Mouse (Mus musculus) limb, embryonic 11.5 days (tissue): Measurements from ENCODE around the gene Inpp4b. TPM values are rescaled to one million over a fixed set of nuclear protein-coding genes. Genes with fewer than 3 reads are reported as not detected.

ENCODE experiments used
- ATAC-seq: fragments of 200-750 bp; cut with Nextera tagmentation; 2 replicates; pipeline ENCODE4 v1.8.0; 2017; ENCODE audit warnings: low read depth; ENCODE audit not compliant: insufficient number of reproducible peaks, low FRiP score, low TSS enrichment
- DNase-seq: peaks from one replicate; pipeline ENCODE4 v3.0.0-alpha.2; 2015; ENCODE audit warnings: low spot score
- H3K27ac ChIP-seq: fragments of 300-500 bp; sonication (generic); replicated peaks from 2 replicates; pipeline ENCODE4 v1.5.1; 2014; ENCODE audit warnings: low read depth, mild to moderate bottlenecking, low read length
- H3K27me3 ChIP-seq: fragments of 300-500 bp; sonication (generic); 2 replicates; pipeline ENCODE4 v1.6.1; 2014; ENCODE audit warnings: mild to moderate bottlenecking, low read length, mixed read lengths; ENCODE audit not compliant: control insufficient read depth, insufficient read depth
- H3K36me3 ChIP-seq: fragments of 300-500 bp; sonication (generic); 2 replicates; pipeline ENCODE4 v1.6.1; 2014; ENCODE audit warnings: mild to moderate bottlenecking, low read length, moderate library complexity, mixed read lengths; ENCODE audit not compliant: control insufficient read depth, insufficient read depth
- H3K4me1 ChIP-seq: fragments of 300-500 bp; sonication (generic); 2 replicates; pipeline ENCODE4 v1.6.1; 2014; ENCODE audit warnings: low read length, mixed read lengths; ENCODE audit not compliant: control insufficient read depth, insufficient read depth
- H3K4me2 ChIP-seq: fragments of 300-500 bp; sonication (generic); 2 replicates; pipeline ENCODE4 v1.6.1; 2014; ENCODE audit warnings: low read depth, mild to moderate bottlenecking, moderate library complexity; ENCODE audit not compliant: severe bottlenecking
- H3K4me3 ChIP-seq: fragments of 300-500 bp; sonication (generic); 2 replicates; pipeline ENCODE4 v1.5.1; 2014; ENCODE audit warnings: low read depth, low read length
- H3K9ac ChIP-seq: fragments of 300-500 bp; sonication (generic); 2 replicates; pipeline ENCODE4 v1.6.1; 2014; ENCODE audit warnings: mild to moderate bottlenecking, low read length
- H3K9me3 ChIP-seq: fragments of 300-500 bp; sonication (generic); 2 replicates; pipeline ENCODE4 v1.6.1; 2016; ENCODE audit warnings: low read length; ENCODE audit not compliant: control insufficient read depth
- WGBS: fragments of 180-500 bp; shearing (Covaris S2); extraction: QIAGEN DNeasy Blood & Tissue Kit; methylation state at CpG from one replicate; pipeline ENCODE4 v1.1.7; 2014; 5-methylcytosine and 5-hydroxymethylcytosine counted together
- polyA plus RNA-seq: library from polyadenylated mRNA; unstranded; fragments of >200 nt; fragmentation: Nextera tagmentation; extraction: Ambion mirVana; gene quantifications from 2 replicates; pipeline ENCODE4 v1.2.1, GENCODE M21; 2014

Inpp4b gene
- 8.8 and 16.1 TPM in 2 replicates for polyA plus RNA-seq

- no peaks in the 10 kb centered on the region for H3K27me3 ChIP-seq
- H3K9ac ChIP-seq: peak within 1 kb of the TSS; percentile 35; the same call in 1 of the 2 replicates
- H3K4me3 ChIP-seq: peak within 1 kb of the TSS; percentile 54
- H3K27ac ChIP-seq: no peak within 1 kb of the TSS
- H3K9me3 ChIP-seq: no peaks in the 10 kb centered on the region
- no peaks in the 10 kb centered on the region for H3K4me1 ChIP-seq
- H3K36me3 ChIP-seq: no peaks in the 10 kb centered on the region
- under 1% methylated on average over 46 of the region's 46 CpGs for WGBS
- H3K4me2 ChIP-seq: peak within 1 kb of the TSS; percentile 96
- peak; percentile 62 for DNase-seq
- ATAC-seq: peak; percentile 49; the same call in 1 of the 2 replicates
These were observed at the start of gene Inpp4b for GRCm38 (mm10) chr8:81342236-81342998. TSS of gene Inpp4b (plus strand) at chr8:81342556.

GRCm38 (mm10) chr8:81335250-81335649, 7.1 kb upstream of the Inpp4b start:
- Histone ChIP-seq H3K36me3 (no peaks in the 10 kb centered on the region), H3K4me1 (no peaks in the 10 kb centered on the region), H3K4me3 (no peak overlapping the region), H3K27me3 (no peaks in the 10 kb centered on the region), H3K4me2 (no peak overlapping the region), H3K27ac (no peak overlapping the region), H3K9ac (no peak overlapping the region), H3K9me3 (no peaks in the 10 kb centered on the region)
- ATAC-seq: no peak
- 77% methylated on average over 2 of the region's 2 CpGs for WGBS
- no peak for DNase-seq

DNA sequence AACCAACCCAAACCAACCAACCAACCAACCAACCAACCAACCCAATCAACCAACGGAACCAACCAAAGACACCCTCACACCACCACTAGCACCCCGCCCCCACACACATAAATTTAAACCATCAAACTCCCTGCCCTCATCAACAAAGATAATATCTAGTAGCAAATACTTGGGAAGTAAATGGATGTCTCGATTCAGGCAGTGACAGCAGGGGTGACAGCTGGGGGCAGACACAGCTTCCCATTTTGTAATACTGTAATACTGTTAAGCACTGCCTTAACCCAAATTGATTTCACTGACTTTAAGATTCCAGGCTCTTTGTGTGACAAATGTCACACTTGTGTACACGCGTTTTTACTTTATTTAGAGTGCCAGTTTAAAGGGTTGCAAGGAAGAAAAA, 1.2 kb upstream of the Inpp4b start:
- Histone ChIP-seq H3K4me3 (peak overlapping the region; percentile 54; the same call in 1 of the 2 replicates), H3K36me3 (no peaks in the 10 kb centered on the region), H3K4me1 (no peaks in the 10 kb centered on the region), H3K9me3 (no peaks in the 10 kb centered on the region), H3K9ac (no peak overlapping the region), H3K27ac (no peak overlapping the region), H3K27me3 (no peaks in the 10 kb centered on the region), H3K4me2 (peak overlapping the region; percentile 96; the same call in 1 of the 2 replicates)
- 55% methylated on average over 5 of the region's 5 CpGs for WGBS
- DNase-seq (no peak), ATAC-seq (no peak)

GRCm38 (mm10) chr8:81341591-81342235, 643 bp upstream of the Inpp4b start:
- ATAC-seq (peak; percentile 86), DNase-seq (peak; percentile 84)
- H3K4me3 ChIP-seq: peak overlapping the region; percentile 54
- H3K9ac ChIP-seq: no peak overlapping the region
- WGBS: under 1% methylated on average over 17 of the region's 23 CpGs
- H3K4me2 ChIP-seq: peak overlapping the region; percentile 96
- H3K4me1 ChIP-seq: no peaks in the 10 kb centered on the region
- no peak overlapping the region for H3K27ac ChIP-seq
- no peaks in the 10 kb centered on the region for H3K27me3 ChIP-seq
- no peaks in the 10 kb centered on the region for H3K9me3 ChIP-seq
- no peaks in the 10 kb centered on the region for H3K36me3 ChIP-seq

DNA sequence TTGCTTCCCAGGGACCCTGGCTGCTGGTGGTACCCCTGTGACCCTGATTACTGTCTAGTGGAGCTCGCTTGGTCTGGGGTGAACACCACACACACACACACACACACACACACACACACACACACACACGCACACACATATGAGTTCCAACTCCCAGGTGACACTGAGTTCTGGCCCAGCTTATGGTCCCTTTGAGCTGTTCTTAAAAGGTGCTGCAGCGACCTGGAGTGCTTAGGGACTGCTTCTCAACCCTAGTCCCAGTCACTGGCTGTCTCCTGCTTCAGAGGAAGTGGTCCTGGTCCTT, 595 bp downstream of the Inpp4b start:
- Histone ChIP-seq H3K27ac (no peak overlapping the region), H3K9ac (no peak overlapping the region), H3K27me3 (no peaks in the 10 kb centered on the region), H3K36me3 (no peaks in the 10 kb centered on the region), H3K4me2 (peak overlapping the region; percentile 96), H3K4me3 (peak overlapping the region; percentile 54), H3K4me1 (no peaks in the 10 kb centered on the region), H3K9me3 (no peaks in the 10 kb centered on the region)
- DNase-seq: peak; percentile 22
- 12% methylated on average over 3 of the region's 3 CpGs for WGBS
- no peak; the same call in 1 of the 2 replicates for ATAC-seq

DNA sequence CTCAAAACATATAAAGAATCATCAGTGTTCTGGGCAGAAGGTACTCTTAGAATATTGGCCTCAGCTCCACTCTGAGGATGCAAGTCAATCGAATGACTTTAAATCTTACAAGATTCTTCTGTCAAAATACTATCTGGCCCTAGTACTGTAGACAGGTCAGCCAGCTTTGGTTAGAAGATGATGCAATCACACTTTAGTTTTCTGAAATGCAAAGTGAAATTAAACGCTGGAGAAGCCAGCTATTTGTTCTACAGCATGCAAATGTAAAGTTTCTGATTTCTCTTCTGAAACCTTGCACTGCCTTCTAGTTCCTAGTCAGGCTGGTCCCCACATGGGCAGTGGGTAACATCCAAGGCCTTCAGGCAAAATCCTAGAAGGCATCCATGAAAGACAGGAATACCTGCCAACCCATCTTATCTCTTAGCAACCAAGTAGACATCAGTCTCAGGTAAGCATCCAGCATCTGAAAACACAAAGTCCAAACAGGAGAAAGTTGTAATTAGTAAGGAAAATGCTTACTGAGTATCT, 2.9 kb downstream of the Inpp4b start:
- Histone ChIP-seq H3K4me2 (no peak overlapping the region), H3K27ac (no peak overlapping the region), H3K9ac (no peak overlapping the region), H3K36me3 (no peaks in the 10 kb centered on the region), H3K9me3 (no peaks in the 10 kb centered on the region), H3K4me3 (no peak overlapping the region), H3K4me1 (no peaks in the 10 kb centered on the region), H3K27me3 (no peaks in the 10 kb centered on the region)
- 90% methylated on average over 2 of the region's 2 CpGs for WGBS
- DNase-seq (no peak), ATAC-seq (no peak)

DNA sequence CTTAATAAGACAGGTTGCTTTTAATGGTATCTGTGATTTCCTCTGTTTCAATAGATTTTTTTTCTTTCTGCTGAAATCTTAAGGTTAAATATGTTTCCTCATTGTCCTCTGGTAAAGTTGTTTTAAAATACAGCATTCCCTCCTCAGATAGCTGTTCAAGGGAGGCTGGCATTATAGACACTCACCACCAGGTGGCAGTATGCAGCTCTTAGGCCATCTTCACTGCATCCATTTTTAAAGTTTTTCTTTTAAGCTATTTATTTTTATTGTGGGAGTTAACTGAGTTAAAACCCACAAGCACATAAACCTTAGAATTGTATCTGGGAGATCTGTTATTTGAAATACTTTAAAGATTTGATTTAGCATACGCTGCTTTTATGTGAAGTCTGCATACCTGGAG, 7.1 kb downstream of the Inpp4b start:
- H3K9ac ChIP-seq: no peak overlapping the region
- no peak overlapping the region for H3K4me2 ChIP-seq
- H3K27me3 ChIP-seq: no peaks in the 10 kb centered on the region
- H3K36me3 ChIP-seq: no peaks in the 10 kb centered on the region
- no peaks in the 10 kb centered on the region for H3K4me1 ChIP-seq
- no peak overlapping the region for H3K4me3 ChIP-seq
- peak; percentile 55 for DNase-seq
- H3K27ac ChIP-seq: no peak overlapping the region
- no peaks in the 10 kb centered on the region for H3K9me3 ChIP-seq
- no peak for ATAC-seq
- WGBS: 86% methylated on average over 1 of the region's 1 CpGs

DNA sequence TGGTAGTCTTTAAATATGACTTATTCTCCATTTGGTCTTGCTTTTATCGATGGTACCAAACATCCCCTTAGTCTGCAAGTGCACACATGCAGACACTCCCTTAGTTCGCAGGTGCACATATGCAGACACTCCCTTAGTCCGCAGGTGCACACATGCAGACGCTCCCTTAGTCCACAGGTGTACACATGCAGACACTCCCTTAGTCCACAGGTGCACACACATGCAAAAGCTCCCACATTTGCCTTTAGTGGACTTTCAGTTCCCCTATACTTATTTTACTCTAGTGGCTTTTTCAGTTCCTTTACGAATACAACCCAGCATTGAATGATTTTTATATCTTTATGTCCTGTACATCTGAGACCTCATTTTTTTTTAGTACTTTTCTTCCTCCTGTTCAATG, 11.1 kb downstream of the Inpp4b start:
- Histone ChIP-seq H3K4me3 (no peak overlapping the region), H3K36me3 (no peaks in the 10 kb centered on the region), H3K4me2 (no peak overlapping the region), H3K9ac (no peak overlapping the region), H3K27me3 (no peaks in the 10 kb centered on the region), H3K4me1 (no peaks in the 10 kb centered on the region), H3K27ac (no peak overlapping the region), H3K9me3 (no peaks in the 10 kb centered on the region)
- 88% methylated on average over 5 of the region's 5 CpGs for WGBS
- no peak for ATAC-seq
- no peak for DNase-seq
